Mouse (Mus musculus) hindbrain, postnatal 0 days (tissue): ENCODE results near the gene Cbx5. TPM values are rescaled to one million over a fixed set of nuclear protein-coding genes. Genes with fewer than 3 reads are reported as not detected.
A peak's percentile ranks its signal among the peaks of the same experiment; 100 is the strongest.

Source experiments
- ATAC-seq: fragments of 200-750 bp; cut with Nextera tagmentation; 2 replicates; pipeline ENCODE4 v1.8.0; 2017; ENCODE audit warnings: mild to moderate bottlenecking, moderate TSS enrichment, moderate library complexity
- DNase-seq: peaks from one replicate; pipeline ENCODE4 v3.0.0-alpha.2; 2015; ENCODE audit warnings: low spot score
- H3K27ac ChIP-seq: fragments of 300-500 bp; sonication (generic); 2 replicates; pipeline ENCODE4 v1.5.1; 2014; ENCODE audit warnings: mild to moderate bottlenecking
- H3K27me3 ChIP-seq: fragments of 300-500 bp; sonication (generic); 2 replicates; pipeline ENCODE4 v1.6.1; 2014; ENCODE audit warnings: low read length, mixed read lengths; ENCODE audit not compliant: insufficient read depth
- H3K36me3 ChIP-seq: fragments of 300-500 bp; sonication (generic); 2 replicates; pipeline ENCODE4 v1.6.1; 2014; ENCODE audit warnings: low read length, mixed read lengths; ENCODE audit not compliant: insufficient read depth
- H3K4me1 ChIP-seq: fragments of 300-500 bp; sonication (generic); 2 replicates; pipeline ENCODE4 v1.6.1; 2014; ENCODE audit warnings: antibody characterized with exemption, low read length, mixed read lengths; ENCODE audit not compliant: insufficient read depth
- H3K4me2 ChIP-seq: fragments of 300-500 bp; sonication (generic); 2 replicates; pipeline ENCODE4 v1.6.1; 2014; ENCODE audit warnings: low read depth, mild to moderate bottlenecking, low read length, moderate library complexity, mixed read lengths
- H3K4me3 ChIP-seq: fragments of 300-500 bp; sonication (generic); 2 replicates; pipeline ENCODE4 v1.5.1; 2014; ENCODE audit warnings: low read length
- H3K9ac ChIP-seq: fragments of 300-500 bp; sonication (generic); replicated peaks from 2 replicates; pipeline ENCODE4 v1.6.1; 2014; ENCODE audit warnings: mild to moderate bottlenecking, low read length, moderate library complexity, mixed read lengths
- H3K9me3 ChIP-seq: fragments of 300-500 bp; sonication (generic); 2 replicates; pipeline ENCODE4 v1.6.1; 2016; ENCODE audit warnings: low read length, mixed read lengths
- CTCF ChIP-seq: IDR thresholded peaks from 2 replicates; pipeline ENCODE4 v1.5.1; 2016; ENCODE audit warnings: antibody characterized with exemption, control low read depth, low read depth
- WGBS: fragments of 180-500 bp; shearing (Covaris S2); extraction: QIAGEN DNeasy Blood & Tissue Kit; methylation state at CpG from one replicate; pipeline ENCODE4 v1.1.7; 2014; 5-methylcytosine and 5-hydroxymethylcytosine counted together
- polyA plus RNA-seq: library from polyadenylated mRNA; unstranded; fragments of >200 nt; fragmentation: Nextera tagmentation; extraction: Ambion mirVana; gene quantifications from 2 replicates; pipeline ENCODE4 v1.2.1, GENCODE M21; 2015
- total RNA-seq: library from RNA; depleted of rRNA; stranded (reverse); fragments of >200 nt; gene quantifications from 2 replicates; pipeline ENCODE4 v1.2.3, GENCODE M21; 2014; rRNA removed

Gene Cbx5
- 125 and 134 TPM in 2 replicates for total RNA-seq
- polyA plus RNA-seq: 95.3 and 98.1 TPM in 2 replicates

DNA sequence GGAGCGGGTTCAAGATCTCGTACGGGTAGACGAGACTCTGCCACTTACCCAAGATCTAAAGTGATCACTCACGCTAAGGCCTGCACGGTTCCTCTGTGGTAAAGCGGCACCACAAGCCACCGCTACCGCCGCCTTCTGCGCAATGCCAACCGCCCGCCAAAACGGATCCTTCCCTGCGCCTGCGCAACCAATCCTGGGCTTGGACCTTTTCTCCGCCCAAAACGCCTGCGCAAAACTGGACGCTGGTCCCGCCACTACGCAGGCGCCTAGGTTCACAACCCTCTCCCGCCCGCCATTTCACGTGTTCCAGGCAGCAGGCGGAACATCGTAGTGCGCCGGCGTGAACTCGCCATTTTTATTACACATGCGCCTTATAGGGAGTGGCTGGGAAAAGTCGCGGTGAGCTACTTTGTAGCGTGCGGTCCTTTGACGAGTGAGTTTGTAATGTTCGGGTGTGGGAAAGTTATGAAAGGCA, at the start of gene Cbx5:
Gene Cbx5 (minus strand): TSS at position 132 of the 475 bp plus-strand sequence.
- TF ChIP-seq CTCF: peak; percentile 17; the same call in 1 of the 2 replicates
- Histone ChIP-seq H3K4me3 (peak within 1 kb of the TSS; percentile 68), H3K9ac (peak within 1 kb of the TSS; percentile 85), H3K9me3 (no peaks in the 10 kb centered on the region), H3K36me3 (peaks cover 20% of the 10 kb centered on the region), H3K27me3 (no peaks in the 10 kb centered on the region), H3K4me2 (peak within 1 kb of the TSS; percentile 71), H3K27ac (peak within 1 kb of the TSS; percentile 98), H3K4me1 (no peaks in the 10 kb centered on the region)
- peak; percentile 99 for DNase-seq
- under 1% methylated on average over 39 of the region's 39 CpGs for whole genome bisulfite sequencing
- ATAC-seq: peak; percentile 94

DNA sequence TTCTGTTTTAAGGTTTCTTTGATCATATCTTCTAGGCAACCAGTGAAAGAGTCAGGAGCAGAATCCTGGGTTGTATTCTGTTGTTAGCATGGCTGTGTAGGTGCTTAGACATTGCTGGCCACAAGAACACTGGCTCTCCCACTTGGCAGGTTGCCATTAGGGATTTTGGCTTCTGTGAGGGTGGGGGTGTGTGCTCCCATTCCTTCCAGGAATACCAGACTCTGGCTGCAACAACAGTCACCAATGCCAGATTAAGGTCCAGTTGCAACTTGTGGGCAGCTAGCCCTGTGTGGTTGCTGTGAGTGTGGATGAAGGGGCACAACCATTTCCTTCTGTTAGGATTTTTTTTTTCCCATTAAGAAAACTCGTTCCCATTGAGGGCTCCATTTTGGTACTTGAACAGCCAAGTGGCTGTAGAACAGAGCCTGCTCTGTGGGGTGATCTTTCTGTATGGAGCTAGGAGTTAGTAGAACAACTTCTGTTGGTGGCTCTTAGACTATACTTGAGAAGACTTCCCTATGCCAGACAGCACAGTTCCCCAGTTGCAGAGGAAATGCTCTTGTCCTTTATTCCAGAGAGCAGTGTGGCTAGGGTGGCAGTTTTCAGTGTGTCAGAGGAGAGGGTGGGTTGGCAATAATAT, 46.3 kb upstream of the Cbx5 start:
- no peak overlapping the region for H3K9ac ChIP-seq
- no peak overlapping the region for H3K4me3 ChIP-seq
- H3K9me3 ChIP-seq: no peaks in the 10 kb centered on the region
- WGBS: 38% methylated on average over 1 of the region's 1 CpGs
- no peak overlapping the region for H3K4me2 ChIP-seq
- TF ChIP-seq CTCF: no peak
- peak; percentile 82 for DNase-seq
- H3K27ac ChIP-seq: peak overlapping the region; percentile 51
- no peaks in the 10 kb centered on the region; the same call in 1 of the 2 replicates for H3K36me3 ChIP-seq
- peak; percentile 91 for ATAC-seq
- 0 out of 2 replicates have a peak, but pooled peaks cover 3% of the 10 kb centered on the region for H3K4me1 ChIP-seq
- no peaks in the 10 kb centered on the region for H3K27me3 ChIP-seq

DNA sequence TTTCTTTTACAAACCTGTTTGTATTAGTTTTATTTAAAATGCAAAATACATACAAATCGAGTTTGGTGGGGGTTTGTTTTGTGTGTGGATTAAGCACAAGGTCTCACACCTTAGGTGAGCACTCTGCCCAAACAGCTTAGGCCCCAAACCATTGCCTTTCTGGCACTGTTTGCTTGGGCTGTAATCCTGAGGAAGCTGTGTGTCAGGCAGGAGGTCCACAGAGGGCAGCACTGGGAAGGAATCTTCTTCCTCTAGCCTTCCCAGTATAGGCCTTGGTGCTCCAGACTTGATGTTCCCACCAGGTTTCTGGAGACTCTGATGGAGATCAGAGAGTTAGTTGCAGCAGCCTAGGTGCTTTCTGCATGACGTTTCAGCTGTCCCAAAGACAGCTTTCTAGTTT, 45.0 kb upstream of the Cbx5 start:
- ATAC-seq (no peak), DNase-seq (no peak)
- Histone ChIP-seq H3K27ac (peak overlapping the region; percentile 51; the same call in 1 of the 2 replicates), H3K27me3 (no peaks in the 10 kb centered on the region), H3K9me3 (no peaks in the 10 kb centered on the region), H3K4me2 (no peak overlapping the region), H3K4me3 (no peak overlapping the region), H3K36me3 (no peaks in the 10 kb centered on the region), H3K4me1 (0 out of 2 replicates have a peak, but pooled peaks cover 3% of the 10 kb centered on the region), H3K9ac (no peak overlapping the region)
- TF ChIP-seq CTCF: peak; percentile 44
- 41% methylated on average over 2 of the region's 2 CpGs for WGBS

DNA sequence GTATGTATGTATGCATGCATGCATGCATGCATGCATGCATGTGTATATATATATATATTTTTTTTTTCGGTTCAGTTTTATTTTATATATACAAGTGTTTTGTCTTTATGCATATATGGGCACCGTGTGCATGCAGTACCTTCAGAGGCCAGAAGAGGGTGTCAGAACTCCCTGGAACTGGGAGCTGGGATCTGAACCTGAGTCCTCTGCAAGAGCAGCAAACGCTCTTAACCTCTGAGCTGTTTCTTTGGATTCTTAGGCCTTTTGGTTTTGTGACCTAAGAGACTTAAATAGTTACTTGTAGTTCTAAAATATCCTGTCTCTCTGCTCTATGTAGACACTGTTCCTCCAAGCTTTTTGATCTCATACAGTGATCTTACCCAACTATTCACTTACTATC, 44.5 kb upstream of the Cbx5 start:
- ATAC-seq (no peak), DNase-seq (peak; percentile 64)
- no peaks in the 10 kb centered on the region for H3K27me3 ChIP-seq
- 0 out of 2 replicates have a peak, but pooled peaks cover 3% of the 10 kb centered on the region for H3K4me1 ChIP-seq
- no peak overlapping the region for H3K4me2 ChIP-seq
- no peak overlapping the region for H3K27ac ChIP-seq
- no peaks in the 10 kb centered on the region for H3K9me3 ChIP-seq
- H3K36me3 ChIP-seq: no peaks in the 10 kb centered on the region
- TF ChIP-seq CTCF: peak; percentile 66
- no peak overlapping the region for H3K9ac ChIP-seq
- no peak overlapping the region for H3K4me3 ChIP-seq
- 59% methylated on average over 3 of the region's 3 CpGs for WGBS

DNA sequence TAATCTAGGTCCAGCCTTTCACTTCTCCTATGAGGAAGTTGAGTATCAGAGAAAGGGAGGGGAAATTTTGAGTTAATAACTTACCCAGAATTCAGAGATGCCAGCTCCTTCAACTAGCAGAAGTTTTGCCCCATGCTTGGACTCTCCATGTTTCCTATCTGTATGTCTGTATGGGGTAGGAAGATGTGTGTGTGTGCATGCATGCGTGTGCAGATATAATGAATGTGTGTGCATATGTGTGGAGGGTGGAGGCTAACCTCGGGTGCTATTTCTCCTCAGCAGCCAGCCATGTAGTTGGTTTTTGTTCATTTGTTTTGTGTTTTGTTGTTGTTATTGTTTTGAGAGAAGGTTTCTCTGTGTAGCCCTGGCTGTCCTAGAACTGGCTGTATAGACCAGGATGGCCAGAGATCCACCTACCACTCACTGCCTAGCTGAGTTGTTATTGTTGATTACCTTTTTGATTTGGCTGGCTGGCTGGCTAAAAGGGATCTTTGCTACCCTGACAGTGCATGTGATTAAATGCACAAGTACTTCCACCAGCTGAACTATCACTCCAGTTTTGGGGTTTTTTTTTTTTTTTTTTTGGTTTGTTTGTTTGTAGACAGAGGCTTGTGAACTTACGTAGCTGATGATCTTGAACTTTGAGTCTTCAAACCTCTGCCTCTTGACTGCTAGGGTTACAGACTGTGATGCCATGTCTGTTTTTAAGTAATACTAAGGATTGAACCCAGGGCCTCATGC, 42.0 kb upstream of the Cbx5 start:
- Histone ChIP-seq H3K36me3 (no peaks in the 10 kb centered on the region), H3K27ac (no peak overlapping the region), H3K4me3 (no peak overlapping the region), H3K4me2 (no peak overlapping the region), H3K9ac (no peak overlapping the region), H3K4me1 (0 out of 2 replicates have a peak, but pooled peaks cover 3% of the 10 kb centered on the region), H3K9me3 (no peaks in the 10 kb centered on the region), H3K27me3 (no peaks in the 10 kb centered on the region)
- ATAC-seq: no peak
- TF ChIP-seq CTCF: no peak
- DNase-seq: no peak
- 91% methylated on average over 3 of the region's 3 CpGs for WGBS

DNA sequence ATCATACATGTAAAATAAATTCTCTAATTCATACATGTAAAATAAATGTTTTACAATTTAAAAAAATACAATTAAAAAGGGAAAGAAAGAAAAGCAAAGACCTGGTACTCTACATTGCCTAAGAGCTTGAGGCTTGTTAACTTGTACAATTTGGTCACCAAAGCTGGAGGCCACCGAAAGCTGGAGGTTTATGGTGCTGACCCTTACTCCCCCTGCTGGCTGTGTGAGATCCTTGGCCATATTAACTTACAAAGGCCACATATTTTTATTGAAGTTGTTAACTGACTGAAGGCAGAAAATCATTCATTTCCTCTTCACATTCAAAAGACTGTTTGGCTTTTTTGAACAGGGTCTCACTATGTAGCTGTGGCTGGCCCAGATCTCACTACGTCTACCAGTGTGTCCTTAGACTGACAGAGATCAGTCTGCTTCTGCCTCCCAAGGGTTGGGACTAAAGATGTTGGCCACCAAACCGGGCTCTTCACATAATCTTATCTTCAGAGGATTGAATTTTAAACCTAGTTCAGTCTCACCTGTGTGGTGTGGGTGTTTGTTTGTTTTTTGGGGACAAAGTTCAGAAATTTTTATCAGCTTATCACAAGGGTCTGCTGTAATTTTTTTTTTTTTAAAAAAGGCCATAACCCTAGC, 41.3 kb upstream of the Cbx5 start:
- Histone ChIP-seq H3K27ac (no peak overlapping the region), H3K4me1 (0 out of 2 replicates have a peak, but pooled peaks cover 3% of the 10 kb centered on the region), H3K9me3 (no peaks in the 10 kb centered on the region), H3K4me2 (no peak overlapping the region), H3K9ac (no peak overlapping the region), H3K27me3 (no peaks in the 10 kb centered on the region), H3K36me3 (no peaks in the 10 kb centered on the region), H3K4me3 (no peak overlapping the region)
- WGBS: 69% methylated on average over 3 of the region's 3 CpGs
- TF ChIP-seq CTCF: peak; percentile 68
- DNase-seq (peak; percentile 64), ATAC-seq (no peak)
